Mouse (Mus musculus) spleen, adult 10 weeks (tissue): Measurements from ENCODE around the gene Scn7a. TPM values are rescaled to one million over a fixed set of nuclear protein-coding genes. Genes with fewer than 3 reads are reported as not detected.

Experiments
- polyA plus RNA-seq: library from polyadenylated mRNA; stranded (reverse); fragments of 350-450 nt; fragmentation: Illumina TruSeq; extraction: RNeasy Lipid Tissue Mini Kit (QIAGEN cat#74804); gene quantifications from one replicate; pipeline ENCODE4 v1.2.3, GENCODE M21; 2015; ENCODE audit warnings: low replicate concordance; ENCODE audit not compliant: insufficient read depth

Scn7a gene
- 7.0 TPM for polyA plus RNA-seq

DNA sequence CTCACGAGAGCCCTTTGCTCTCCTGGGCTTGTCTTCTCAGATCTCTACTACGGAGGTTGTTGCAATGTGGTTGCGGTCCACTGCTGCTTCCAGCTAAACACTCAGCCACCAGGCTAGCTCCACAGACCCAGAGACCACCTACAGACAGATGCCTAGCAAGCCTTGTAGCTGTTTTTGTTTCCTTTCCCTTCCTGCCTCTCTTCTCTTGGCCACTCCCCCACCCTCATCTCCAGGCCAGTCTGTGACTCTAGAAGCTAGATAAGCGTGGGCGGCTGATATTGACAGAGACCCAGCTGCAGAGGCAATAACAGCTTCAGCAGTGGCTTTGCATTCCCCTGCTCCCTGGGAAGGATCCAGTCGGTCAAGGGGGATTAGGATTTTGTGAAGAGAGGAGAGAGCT lies at the start of gene Scn7a:
Gene Scn7a (minus strand): TSS at position 150 of the 400 bp plus-strand sequence.

GRCm38 (mm10) chr2:66634580-66635359 lies 149.9 kb downstream of the Scn7a start, which contains the start of gene Scn9a:
Scn9a (minus strand) TSS chr2:66634962.

Other genes with a start within 250 kb of the Scn7a start
- not detected for gene Scn9a, start 150.0 kb downstream of the Scn7a start, polyA plus RNA-seq